Mouse (Mus musculus) liver (tissue): ENCODE data around the gene Mybphl.

ENCODE experiments used
- DNase-seq: peaks from one replicate; pipeline ENCODE4 v3.0.0-alpha.2; 2020; ENCODE audit warnings: mixed read lengths

Gene Mybphl

GRCm38 (mm10) chr3:108411754-108412121, 47.0 kb downstream of the Mybphl start:
- DNase-seq = no peak

GRCm38 (mm10) chr3:108413634-108414360, 49.1 kb downstream of the Mybphl start:
- no peak for DNase-seq

- DNase-seq = no peak
Observed at GRCm38 (mm10) chr3:108414857-108415830, 50.4 kb downstream of the Mybphl start, which contains the start of gene Celsr2. Gene Celsr2, minus strand, starts transcription at chr3:108415552.

- peak; percentile 73 for DNase-seq
Observed at GRCm38 (mm10) chr3:108415831-108416223, 51.1 kb downstream of the Mybphl start.

- DNase-seq = no peak
Observed at GRCm38 (mm10) chr3:108423006-108423405, 58.3 kb downstream of the Mybphl start.

GRCm38 (mm10) chr3:108423844-108424801, 59.4 kb downstream of the Mybphl start:
- DNase-seq = peak; percentile 49

- no peak for DNase-seq
Observed at GRCm38 (mm10) chr3:108424944-108425623, 60.4 kb downstream of the Mybphl start.

- no peak for DNase-seq
Observed at GRCm38 (mm10) chr3:108425624-108426018, 60.9 kb downstream of the Mybphl start.
